Mouse (Mus musculus) MEL (cell line): ENCODE data around the gene Lrrc49. TPM values are rescaled to one million over a fixed set of nuclear protein-coding genes. Genes with fewer than 3 reads are reported as not detected.

Source experiments
- polyA plus RNA-seq, 2 experiments: library from polyadenylated mRNA; stranded (reverse) in 1 of 2; unstranded in 1 of 2; fragments of >175 nt in 1 of 2; fragments of >200 nt in 1 of 2; gene quantifications; 2 replicates each; pipeline versions ENCODE4 v1.2.1 to v1.2.4; 2012; ENCODE audit warnings: low replicate concordance in 2 of 2, low read depth in 1 of 2; ENCODE audit not compliant: insufficient read length in 2 of 2, insufficient read depth in 1 of 2, missing spikeins in 1 of 2
- total RNA-seq: library from RNA; depleted of rRNA; stranded (reverse); fragments of 300-350 nt; gene quantifications from 2 replicates; pipeline ENCODE4 v1.2.3, GENCODE M21; 2012; rRNA removed

Gene Lrrc49
- total and polyA plus RNA-seq, 3 experiments = 2.7 to 5.5 TPM; not detected in 1

Other genes with a start within 250 kb of the Lrrc49 start
- 0.08 TPM in 1 of 2 replicates, not detected in the other for gene Thsd4, start 166.1 kb downstream of the Lrrc49 start, total RNA-seq
- under 1 TPM in 1 of 2 experiments, not detected in 1; 0.08 TPM for gene Thsd4, start 166.1 kb downstream of the Lrrc49 start, polyA plus RNA-seq
- gene Larp6, start 24.8 kb upstream of the Lrrc49 start, total RNA-seq = not detected in 2 replicates
- gene Larp6, start 24.8 kb upstream of the Lrrc49 start, polyA plus RNA-seq = not detected
- gene Uaca, start 106.4 kb upstream of the Lrrc49 start, total RNA-seq = 9.7 and 10.9 TPM in 2 replicates
- 10 to 100 TPM in 1 of 2 experiments, not detected in 1; 11.4 TPM for gene Uaca, start 106.4 kb upstream of the Lrrc49 start, polyA plus RNA-seq